Mouse (Mus musculus): ENCODE measurements around the gene Hnrnpa3.
"Not testable (repeated sequence)": the region's sequence is repeated elsewhere in the genome, so short reads cannot be mapped to it uniquely, and the experiment has no call there.

Hnrnpa3 gene

GRCm38 (mm10) chr2:75679947-75680346, 20.9 kb downstream of the Hnrnpa3 start:
- no peak for DNase-seq (ENCODE audit: low spot score in 2 of 2)

- DNase-seq (ENCODE audit: low spot score in 2 of 2), result no peak
Measured at GRCm38 (mm10) chr2:75681439-75681838, 22.4 kb downstream of the Hnrnpa3 start.

GRCm38 (mm10) chr2:75682978-75683709, 24.1 kb downstream of the Hnrnpa3 start:
- DNase-seq (ENCODE audit: low spot score in 2 of 2), result peak in 1 of 2 experiments; percentile 47

DNA sequence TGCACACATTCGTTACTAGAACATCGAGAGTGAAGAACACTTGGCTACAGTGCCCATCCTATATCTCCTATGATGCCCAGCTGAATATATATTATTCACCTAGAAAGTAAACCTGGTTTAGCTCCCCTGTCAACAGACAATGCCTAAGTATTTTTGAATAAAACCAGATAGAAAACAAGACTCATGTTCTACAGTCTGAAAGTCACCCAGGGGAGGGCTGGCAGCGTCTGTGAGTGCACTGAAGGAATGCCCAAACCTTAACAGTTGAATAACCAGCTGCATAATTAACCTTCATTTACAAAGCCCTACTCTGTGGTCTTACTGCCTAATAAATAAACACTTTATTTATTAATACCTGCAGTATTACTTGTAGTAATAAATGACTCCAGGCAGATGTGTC, 25.5 kb downstream of the Hnrnpa3 start:
- DNase-seq (ENCODE audit: low spot score in 2 of 2), result no peak

DNA sequence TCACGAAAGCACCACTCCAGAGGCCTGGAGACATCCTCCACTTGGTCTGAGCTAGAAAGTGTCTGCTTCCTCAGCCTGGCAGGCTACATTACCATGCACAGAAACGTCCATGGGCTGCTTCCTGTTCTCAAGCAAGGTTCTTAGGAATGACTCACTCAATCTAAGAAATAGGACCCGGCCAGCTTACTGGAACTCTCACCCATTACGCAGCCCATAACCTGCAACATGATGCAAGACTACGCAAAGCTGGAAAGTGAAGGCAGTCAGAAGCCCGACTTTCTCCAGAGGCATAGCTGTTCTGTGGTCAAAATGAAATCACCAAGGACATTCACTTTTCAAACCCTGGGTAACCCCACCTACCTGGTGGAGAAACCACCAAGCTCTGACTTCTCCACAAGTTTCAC, 26.4 kb downstream of the Hnrnpa3 start:
- no peak for DNase-seq (ENCODE audit: low spot score in 2 of 2)

- DNase-seq (ENCODE audit: low spot score in 2 of 2), result no peak
Measured at GRCm38 (mm10) chr2:75687040-75687749, 28.1 kb downstream of the Hnrnpa3 start.

DNA sequence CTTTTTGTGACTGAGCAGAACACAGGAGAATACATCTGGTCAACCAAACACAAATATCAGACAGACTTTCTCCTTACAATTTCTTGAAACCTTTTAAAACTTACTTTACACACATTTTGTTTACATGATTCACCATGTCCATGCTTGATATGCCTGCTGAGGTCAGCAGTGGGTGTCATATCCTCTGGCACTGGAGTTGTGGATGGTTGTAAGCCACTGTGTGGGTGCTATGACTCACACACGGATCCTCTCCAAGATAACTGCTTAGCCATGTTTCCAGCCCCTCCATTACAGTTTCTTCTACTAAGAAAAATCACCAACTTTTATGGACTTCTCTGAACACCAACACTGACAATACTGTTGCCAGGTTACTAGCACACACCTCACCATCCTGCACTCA, 29.8 kb downstream of the Hnrnpa3 start:
- DNase-seq (ENCODE audit: low spot score in 2 of 2), result no peak

DNA sequence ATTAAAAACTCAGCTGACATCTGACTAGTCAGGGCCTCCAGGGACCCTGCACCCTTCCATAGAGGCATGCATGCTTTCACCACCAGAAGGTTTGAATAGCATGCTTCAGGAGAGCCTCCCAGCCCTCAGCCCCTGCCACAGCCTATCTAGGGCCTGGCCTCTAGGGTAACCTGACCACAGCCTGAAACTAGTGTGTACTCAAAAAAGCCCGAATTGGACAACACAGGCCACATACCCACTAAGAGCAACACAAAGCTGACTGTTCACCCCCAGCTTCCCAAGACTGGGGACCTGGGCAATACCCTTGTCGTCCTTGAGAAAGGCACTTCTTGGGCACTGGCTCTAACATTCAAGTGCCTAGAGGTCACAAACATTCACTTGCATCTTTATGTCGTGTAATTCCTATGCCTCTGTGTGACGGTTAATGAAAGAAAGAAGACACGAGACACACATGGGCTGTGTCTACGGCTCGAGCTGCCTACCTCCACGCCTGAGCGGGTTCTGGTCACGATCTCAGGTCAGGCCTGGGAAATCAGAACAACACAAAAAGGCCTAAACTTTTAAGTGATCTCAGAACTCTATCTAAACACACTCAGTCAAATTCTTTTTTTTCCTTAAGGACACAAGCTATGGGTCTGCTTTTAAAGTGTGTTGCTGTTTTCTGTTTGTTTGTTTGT, 30.6 kb downstream of the Hnrnpa3 start:
- no peak for DNase-seq (ENCODE audit: low spot score in 2 of 2)

DNA sequence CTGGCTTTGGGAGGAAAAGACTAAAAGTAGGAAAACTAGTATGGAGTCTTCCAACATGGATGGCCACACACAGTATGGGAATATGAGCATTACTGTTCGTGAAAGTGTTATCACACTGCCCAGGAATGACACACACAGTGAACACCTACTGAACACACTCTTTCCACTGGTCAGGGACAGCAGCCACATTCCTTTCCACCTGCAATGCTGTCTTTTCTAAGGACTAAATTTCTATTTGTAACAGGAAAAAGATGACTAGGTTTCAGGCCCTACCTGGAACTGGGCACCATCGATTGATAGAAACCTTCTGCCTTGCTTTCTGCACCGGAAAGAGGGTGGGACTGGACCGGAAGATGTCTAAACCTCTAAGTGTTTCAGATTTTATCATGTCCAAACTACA, 31.6 kb downstream of the Hnrnpa3 start:
- no peak for DNase-seq (ENCODE audit: low spot score in 2 of 2)

DNA sequence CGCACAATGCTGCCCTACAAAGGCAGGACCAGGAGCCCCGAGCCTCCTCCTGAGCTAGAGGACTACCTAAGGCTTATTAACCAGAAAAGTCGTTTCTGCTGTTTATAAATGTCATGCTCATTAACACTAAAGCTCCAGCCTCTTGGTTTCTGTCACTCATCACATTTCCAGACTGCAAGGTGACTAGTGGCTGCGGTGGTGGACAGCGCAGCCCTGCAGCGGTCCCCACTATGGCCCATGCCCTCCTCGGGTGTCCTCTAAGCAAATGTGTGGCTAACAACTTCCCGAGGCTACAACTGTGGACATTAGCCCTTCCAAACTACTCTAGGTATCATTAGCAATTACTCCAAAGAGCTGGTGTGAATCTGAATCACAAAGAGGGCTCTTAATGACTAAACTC, 32.3 kb downstream of the Hnrnpa3 start:
- no peak for DNase-seq (ENCODE audit: low spot score in 2 of 2)

DNA sequence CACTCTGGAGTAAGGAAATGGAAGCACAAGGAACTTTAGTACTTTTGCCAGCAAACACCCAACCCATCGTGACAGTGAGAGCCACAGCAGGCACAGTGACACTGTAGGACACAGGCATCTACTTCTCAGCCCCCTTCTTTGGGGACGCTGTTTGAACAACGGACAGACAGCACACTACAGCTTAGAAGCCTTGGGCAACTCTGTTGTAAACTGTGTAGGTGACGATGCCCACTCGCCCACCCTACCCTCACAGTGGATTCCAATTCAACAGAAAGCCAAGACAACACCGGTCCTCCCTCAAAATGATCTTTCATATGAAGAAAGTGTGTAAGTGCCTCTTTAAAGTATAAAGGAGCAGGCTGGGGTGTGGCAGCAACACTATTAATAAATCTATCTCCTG, 33.3 kb downstream of the Hnrnpa3 start:
- no peak for DNase-seq (ENCODE audit: low spot score in 2 of 2)

GRCm38 (mm10) chr2:75694926-75695325, 35.9 kb downstream of the Hnrnpa3 start:
- DNase-seq (ENCODE audit: low spot score in 2 of 2), result not testable (repeated sequence)

DNA sequence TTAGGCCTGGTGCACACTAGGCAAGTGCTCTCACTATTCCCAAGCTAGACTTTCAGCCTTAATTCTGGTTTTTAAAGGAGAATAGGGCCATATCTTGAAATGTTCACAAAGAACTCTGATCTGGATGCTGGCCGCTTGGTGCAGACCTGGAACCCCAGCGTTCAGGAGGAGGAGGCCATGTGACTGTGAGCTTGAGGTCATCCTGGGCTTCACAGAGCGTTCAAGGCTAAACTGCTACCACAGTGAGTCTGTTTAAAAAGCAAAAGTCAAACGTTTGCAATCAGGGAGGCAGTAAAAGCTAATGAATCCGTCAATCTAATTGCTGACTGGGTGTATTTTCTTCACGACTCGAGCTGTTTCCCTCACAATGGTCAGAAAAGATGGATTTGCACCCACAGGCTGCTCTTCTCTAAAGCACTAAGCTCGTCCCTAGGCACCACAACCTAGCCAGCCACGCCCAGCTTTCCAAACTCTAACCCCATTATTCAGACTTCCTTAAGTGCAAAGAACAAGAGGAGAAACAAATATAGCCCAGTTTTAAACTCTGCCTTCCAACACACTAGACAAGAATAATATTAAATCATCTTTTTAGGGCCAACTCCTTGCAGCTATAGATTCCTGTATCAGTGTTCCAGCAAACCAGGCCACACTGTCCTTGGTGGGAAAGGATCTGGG, 36.8 kb downstream of the Hnrnpa3 start:
- no peak for DNase-seq (ENCODE audit: low spot score in 2 of 2)

GRCm38 (mm10) chr2:75696371-75696770, 37.3 kb downstream of the Hnrnpa3 start:
- no peak for DNase-seq (ENCODE audit: low spot score in 2 of 2)

GRCm38 (mm10) chr2:75697222-75697621, 38.2 kb downstream of the Hnrnpa3 start:
- DNase-seq (ENCODE audit: low spot score in 2 of 2), result no peak

DNA sequence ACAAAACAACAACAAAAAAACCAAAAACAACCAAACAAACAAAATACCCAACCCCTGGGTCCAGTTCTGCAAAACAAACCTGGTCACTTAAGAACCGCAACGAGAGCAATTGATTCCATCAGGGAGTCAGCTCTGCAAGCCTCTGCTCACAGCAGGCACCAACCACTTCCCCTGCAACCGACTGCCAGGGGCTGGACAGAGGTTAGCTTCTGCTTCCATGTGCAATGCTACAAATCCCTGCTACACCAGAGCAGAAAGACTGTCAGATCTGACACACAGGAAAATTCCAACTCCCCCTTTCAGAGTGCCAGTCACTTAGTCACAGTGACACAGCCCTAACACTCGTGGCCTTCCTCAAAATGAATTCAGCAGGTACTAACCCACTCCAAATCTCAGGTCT, 38.9 kb downstream of the Hnrnpa3 start:
- no peak for DNase-seq (ENCODE audit: low spot score in 2 of 2)

DNA sequence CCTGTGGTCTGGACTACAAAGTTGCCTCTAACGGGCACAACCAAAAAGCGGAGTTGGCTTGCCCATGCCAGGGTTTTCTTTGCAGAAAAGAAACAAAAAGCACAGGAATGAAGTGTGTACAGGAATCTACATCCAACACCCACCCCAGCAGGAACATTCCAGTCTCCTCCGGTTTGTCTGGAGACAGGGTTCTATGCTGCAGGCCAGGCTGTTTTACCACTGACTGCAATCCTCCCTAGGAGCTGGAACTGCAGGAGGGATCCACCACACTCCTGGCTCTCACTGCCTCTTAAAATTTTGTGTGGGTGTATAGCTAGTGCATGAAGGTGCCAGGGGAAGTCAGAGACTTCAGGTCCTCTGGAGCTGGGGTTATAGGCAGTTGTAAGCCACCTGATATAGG, 39.8 kb downstream of the Hnrnpa3 start:
- no peak for DNase-seq (ENCODE audit: low spot score in 2 of 2)

GRCm38 (mm10) chr2:75700543-75700942, 41.5 kb downstream of the Hnrnpa3 start:
- DNase-seq (ENCODE audit: low spot score in 2 of 2), result no peak

GRCm38 (mm10) chr2:75701207-75701606, 42.1 kb downstream of the Hnrnpa3 start:
- no peak for DNase-seq (ENCODE audit: low spot score in 2 of 2)

- no peak for DNase-seq (ENCODE audit: low spot score in 2 of 2)
Measured at GRCm38 (mm10) chr2:75701822-75702587, 42.9 kb downstream of the Hnrnpa3 start.

DNA sequence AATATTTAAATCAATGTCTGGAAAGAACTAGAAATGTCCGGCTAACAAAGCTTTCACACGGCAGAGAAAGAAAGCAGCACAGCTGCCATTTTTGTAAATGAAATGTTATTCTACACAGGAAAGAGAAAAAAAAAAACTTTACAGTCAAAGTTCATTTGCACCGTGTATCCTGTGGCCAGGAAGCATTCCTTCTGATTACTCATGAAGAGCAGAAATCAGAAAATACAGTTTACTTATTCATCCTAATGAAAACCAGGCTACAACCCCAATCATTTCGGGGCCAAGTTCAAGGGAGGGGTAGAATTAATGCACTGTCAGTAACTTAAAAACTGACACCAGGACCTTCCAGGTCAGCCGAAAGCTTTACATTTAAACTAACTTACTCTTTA, 43.5 kb downstream of the Hnrnpa3 start:
- no peak for DNase-seq (ENCODE audit: low spot score in 2 of 2)
